Mouse (Mus musculus) urinary bladder, postnatal 10 days (tissue): ENCODE data around the gene Dynlt1b.
"Not testable (repeated sequence)": the region's sequence is repeated elsewhere in the genome, so short reads cannot be mapped to it uniquely, and the experiment has no call there.

Experiments used
- DNase-seq: peaks from one replicate; pipeline ENCODE4 v3.0.0; 2022; ENCODE audit warnings: low spot score

Gene Dynlt1b

GRCm38 (mm10) chr17:6467638-6468461 is 37.9 kb downstream of the Dynlt1b start:
- not testable (repeated sequence) for DNase-seq

DNA sequence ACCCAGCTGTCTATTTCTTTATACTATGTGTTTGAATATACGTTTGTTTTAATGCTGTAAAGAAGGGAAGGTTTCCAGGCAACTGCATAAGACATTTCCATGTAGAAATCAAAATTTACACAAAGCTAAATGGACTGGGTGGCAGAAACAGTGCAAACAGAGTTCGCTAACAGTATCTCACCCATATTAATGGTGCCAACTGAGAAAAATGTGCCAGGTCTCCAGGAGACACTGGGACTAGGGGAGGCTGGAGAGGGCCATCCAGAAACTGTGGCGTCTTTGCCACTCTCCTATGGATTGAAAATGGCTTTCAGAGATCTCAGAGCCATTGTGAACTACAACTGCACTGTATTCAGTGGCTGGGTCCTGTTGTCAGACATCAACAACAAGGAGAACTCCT is 40.1 kb downstream of the Dynlt1b start:
- DNase-seq = not testable (repeated sequence)

GRCm38 (mm10) chr17:6470671-6471070 is 40.8 kb downstream of the Dynlt1b start:
- not testable (repeated sequence) for DNase-seq

DNA sequence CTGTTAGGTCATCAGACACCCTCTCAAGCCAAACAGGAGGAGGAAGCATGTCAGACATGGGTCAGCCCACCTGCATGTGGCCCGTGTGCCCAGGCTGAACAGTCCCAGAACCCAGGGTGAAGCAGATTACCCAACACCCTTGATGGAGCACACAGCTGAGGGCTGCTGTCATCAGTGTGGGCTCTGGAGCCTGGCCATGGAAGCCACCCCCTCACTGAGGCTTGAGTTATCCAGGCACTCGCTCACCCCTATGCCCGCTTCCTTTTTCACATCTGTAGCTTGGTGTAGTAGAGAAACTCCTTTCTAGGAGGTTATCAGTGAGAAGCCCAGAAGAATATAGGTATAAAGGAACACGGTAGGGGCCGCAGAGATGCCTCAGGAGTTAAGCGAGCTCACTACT is 45.4 kb downstream of the Dynlt1b start:
- DNase-seq = not testable (repeated sequence)

- DNase-seq = not testable (repeated sequence)
Measured at GRCm38 (mm10) chr17:6475913-6476312, 46.0 kb downstream of the Dynlt1b start.

- DNase-seq = not testable (repeated sequence)
Measured at GRCm38 (mm10) chr17:6476495-6476947, 46.6 kb downstream of the Dynlt1b start.

DNA sequence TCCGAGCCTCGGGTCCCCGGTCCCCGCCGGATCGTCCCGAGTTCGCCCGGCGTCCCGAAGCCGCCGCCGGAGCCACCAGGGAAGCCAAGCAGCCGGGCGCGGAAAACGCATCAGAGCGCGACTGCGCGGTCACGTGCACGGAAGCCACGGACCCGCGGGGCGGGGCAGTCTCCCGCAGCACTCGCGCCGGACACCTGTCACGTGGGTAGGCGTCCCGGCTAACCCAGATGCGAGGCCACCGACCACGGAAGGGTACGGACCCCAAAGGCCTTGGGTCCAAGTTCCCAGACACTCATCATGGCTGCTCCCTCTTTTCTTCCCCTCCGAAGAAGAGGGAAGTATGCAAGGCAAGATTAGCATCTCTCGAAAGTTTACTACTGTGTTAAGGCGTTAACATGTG is 47.1 kb downstream of the Dynlt1b start:
- DNase-seq = not testable (repeated sequence)

GRCm38 (mm10) chr17:6480855-6481589 is 51.1 kb downstream of the Dynlt1b start:
- DNase-seq = not testable (repeated sequence)

DNA sequence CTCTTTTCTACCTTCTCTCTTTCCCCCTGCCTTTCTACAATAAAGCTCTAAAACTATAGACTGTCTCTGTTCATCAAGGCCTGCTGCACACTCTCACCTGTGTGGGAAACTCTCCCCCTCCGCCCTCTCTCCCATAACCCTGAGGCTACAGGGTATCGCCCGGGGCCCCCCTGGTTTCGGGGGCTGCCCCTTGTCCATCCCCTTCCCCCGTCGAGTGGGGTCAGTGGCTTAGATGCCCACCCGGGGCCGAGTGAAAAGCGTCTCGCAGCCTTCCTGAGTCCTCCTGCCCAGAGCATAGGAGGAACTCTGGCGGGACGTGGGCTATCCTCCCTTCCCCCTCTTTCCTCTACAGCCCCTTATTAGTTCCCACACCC is 51.7 kb downstream of the Dynlt1b start:
- not testable (repeated sequence) for DNase-seq

GRCm38 (mm10) chr17:6482248-6482647 is 52.3 kb downstream of the Dynlt1b start:
- not testable (repeated sequence) for DNase-seq
